ENCODE assay signal across 12 mouse cellular contexts in the genomic region with DNA sequence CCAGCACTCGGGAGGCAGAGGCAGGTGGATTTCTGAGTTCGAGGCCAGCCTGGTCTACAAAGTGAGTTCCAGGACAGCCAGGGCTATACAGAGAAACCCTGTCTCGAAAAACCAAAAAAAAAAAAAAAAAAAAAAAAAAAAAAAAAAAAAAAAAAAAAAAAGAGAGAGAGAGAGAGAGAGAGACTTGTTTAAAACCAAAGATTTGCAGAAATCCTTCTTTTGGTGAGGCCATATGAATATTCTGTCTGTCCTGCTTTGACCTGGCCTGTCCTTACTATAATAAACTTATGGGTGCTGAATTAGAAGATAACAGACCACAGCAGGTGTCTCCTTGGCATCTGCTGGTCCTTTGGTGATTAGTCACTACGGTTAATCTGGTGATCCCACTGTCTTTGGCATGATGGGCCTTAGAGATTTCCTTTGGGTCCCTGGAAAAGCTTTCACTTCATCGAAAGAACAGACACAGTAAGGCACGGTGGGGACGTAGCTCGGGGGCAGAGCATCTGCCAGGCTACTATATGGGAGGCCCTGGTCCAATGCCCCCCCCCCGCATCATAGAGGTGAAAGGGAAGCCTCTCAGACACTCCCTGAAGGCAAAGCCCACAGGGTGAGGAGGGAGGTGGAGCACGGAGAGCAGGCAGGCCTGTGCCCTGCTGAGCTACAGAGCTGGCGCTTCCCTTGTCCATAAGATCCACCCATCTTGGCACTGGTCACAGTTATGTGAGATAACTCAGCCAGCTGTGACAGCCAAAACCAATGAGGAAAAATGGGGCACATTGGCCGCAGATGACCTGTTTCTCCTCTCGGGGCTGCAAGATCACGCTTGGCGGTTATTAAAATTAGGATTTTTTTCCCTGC. TPM values are rescaled to one million over a fixed set of nuclear protein-coding genes. Genes with fewer than 3 reads are reported as not detected.
A peak's percentile ranks its signal among the peaks of the same experiment; 100 is the strongest.
DNase-seq lines count a peak whose midpoint lies in the region; ATAC-seq and TF ChIP-seq lines count a peak whose summit lies in the region.
"Had no signal": no experiment of that assay in that cellular context is flagged by ENCODE, and none has a peak within 500 bp of the region (broad histone marks: within the 10 kb centered on the region; RNA-seq: fewer than 3 reads in every experiment).

No protein-coding gene starts in this region.

- H3K4me3 ChIP-seq in CH12.LX (replicated peaks in 1 of 3; ENCODE audit: low read depth in 2 of 3, low read length in 2 of 3, poor library complexity in 1 of 3) = no peak overlapping the region
- H3K4me3 ChIP-seq in forebrain, embryonic 11.5 days (ENCODE audit: low read depth, low read length) = no peak overlapping the region
- H3K4me3 ChIP-seq: embryonic facial prominence, embryonic 12.5 days; neural tube, embryonic 15.5 days had no signal

- DNase-seq in layer of hippocampus, adult 9-11 months = peak; percentile 52
- no peak for DNase-seq in layer of hippocampus, adult 18-20 months (ENCODE audit: low spot score in 2 of 2)
- DNase-seq in CH12.LX (ENCODE audit: extremely low read depth) = no peak
- DNase-seq in MN1 (ENCODE audit: low spot score) = peak; percentile 93
- peak; percentile 35 for DNase-seq in induced T-regulatory cell, adult 2 months (ENCODE audit: low read depth)
- DNase-seq in left cerebral cortex, adult 9 months (ENCODE audit: low spot score in 2 of 2) = no peak
- no peak for DNase-seq in layer of hippocampus, adult 9-10 months (ENCODE audit: low spot score)
- no peak for DNase-seq in forebrain, embryonic 11.5 days (ENCODE audit: low spot score)
- DNase-seq: cerebellum, adult 11 months had no signal

- no peak overlapping the region for H3K9ac ChIP-seq in CH12.LX (ENCODE audit: insufficient read depth, low read depth)
- H3K9ac ChIP-seq in forebrain, embryonic 11.5 days (ENCODE audit: low read length) = no peak overlapping the region
- H3K9ac ChIP-seq: embryonic facial prominence, embryonic 12.5 days; neural tube, embryonic 15.5 days had no signal

- ATAC-seq in forebrain, embryonic 11.5 days (replicated peaks; ENCODE audit: low FRiP score) = no peak

- TF ChIP-seq RAD21 in CH12.LX (IDR thresholded peaks at IDR 0.05; ENCODE audit: low read depth, low read length) = no peak

- H3K27me3 ChIP-seq in CH12.LX (replicated peaks) = peaks cover 3% of the 10 kb centered on the region
- H3K27me3 ChIP-seq in forebrain, embryonic 11.5 days (ENCODE audit: control insufficient read depth, insufficient read depth, low read length) = peaks cover 9% of the 10 kb centered on the region; the same call in 1 of the 2 replicates

- TF ChIP-seq CTCF in CH12.LX (conservative IDR thresholded peaks at IDR 0.05 in 1 of 2, IDR thresholded peaks at IDR 0.05 in 1 of 2; ENCODE audit: low read depth in 2 of 2, low read length in 2 of 2) = no peak

- peaks cover 0 to 8% of the 10 kb centered on the region in 2 experiments for H3K36me3 ChIP-seq in CH12.LX (replicated peaks in 1 of 2; ENCODE audit: control insufficient read depth in 1 of 2, insufficient read depth in 1 of 2, low read length in 1 of 2)
- no peaks in the 10 kb centered on the region for H3K36me3 ChIP-seq in forebrain, embryonic 11.5 days (ENCODE audit: control insufficient read depth, insufficient read depth, low read length)
- H3K36me3 ChIP-seq: embryonic facial prominence, embryonic 12.5 days; neural tube, embryonic 15.5 days had no signal

- dilution Hi-C loops in CH12.LX (cut with MboI; ENCODE audit: extremely low pct_ligation_motif_present, extremely low pct_unique_long_range_greater_than_20kb, low sequenced_read_pairs) = no loop called here

- TF ChIP-seq EP300 in CH12.LX (IDR thresholded peaks at IDR 0.05; ENCODE audit: low read length) = no peak

- peaks cover 26 to 55% of the 10 kb centered on the region in 2 experiments for H3K4me1 ChIP-seq in CH12.LX (ENCODE audit: control insufficient read depth in 1 of 2, insufficient read depth in 2 of 2)
- H3K4me1 ChIP-seq in forebrain, embryonic 11.5 days (replicated peaks; ENCODE audit: control insufficient read depth, insufficient read depth, low read length) = no peaks in the 10 kb centered on the region
- H3K4me1 ChIP-seq: embryonic facial prominence, embryonic 12.5 days; neural tube, embryonic 15.5 days had no signal

- in situ Hi-C loops in CH12.LX (cut with MboI; ENCODE audit: low pct_ligation_motif_present, low pct_unique_long_range_greater_than_20kb, low sequenced_read_pairs) = no loop called here

- H3K79me2 ChIP-seq in CH12.LX (replicated peaks; ENCODE audit: control insufficient read depth, extremely low read depth, insufficient read depth, poor library complexity, severe bottlenecking) = no peaks in the 10 kb centered on the region

- H3K9me3 ChIP-seq in CH12.LX (replicated peaks; ENCODE audit: low read length) = no peaks in the 10 kb centered on the region
- no peaks in the 10 kb centered on the region for H3K9me3 ChIP-seq in forebrain, embryonic 11.5 days (ENCODE audit: control insufficient read depth, low read length)
- H3K9me3 ChIP-seq: embryonic facial prominence, embryonic 12.5 days; neural tube, embryonic 15.5 days had no signal

- H3K4me2 ChIP-seq in CH12.LX (ENCODE audit: insufficient read depth, low read depth, poor library complexity, severe bottlenecking) = no peak overlapping the region
- H3K4me2 ChIP-seq in forebrain, embryonic 11.5 days (ENCODE audit: low read depth, low read length, severe bottlenecking) = no peak overlapping the region
- H3K4me2 ChIP-seq: embryonic facial prominence, embryonic 12.5 days; neural tube, embryonic 15.5 days had no signal

- no peak overlapping the region for H3K27ac ChIP-seq in CH12.LX (ENCODE audit: insufficient read depth, low read depth)
- H3K27ac ChIP-seq in forebrain, embryonic 11.5 days (ENCODE audit: low read depth, low read length) = no peak overlapping the region
- H3K27ac ChIP-seq: embryonic facial prominence, embryonic 12.5 days; kidney, postnatal 0 days; neural tube, embryonic 15.5 days had no signal

- no peak for TF ChIP-seq POLR2A in CH12.LX (IDR thresholded peaks at IDR 0.05; ENCODE audit: low read depth, low read length)

- WGBS in forebrain, embryonic 11.5 days = 88% methylated on average over 14 of the region's 15 CpGs

TF ChIP-seq in CH12.LX, 34 proteins besides CTCF, POLR2A, EP300 and RAD21:
- TF ChIP-seq BHLHE40 (IDR thresholded peaks at IDR 0.05; ENCODE audit: low read depth, low read length) = no peak
- no peak for TF ChIP-seq TCF12 (IDR thresholded peaks at IDR 0.05; ENCODE audit: low read depth, low read length)
- TF ChIP-seq ELF1 (IDR thresholded peaks at IDR 0.05; ENCODE audit: low read depth, low read length) = no peak
- TF ChIP-seq ZNF384 (IDR thresholded peaks at IDR 0.05; ENCODE audit: low read depth, low read length) = peak; percentile 76
- TF ChIP-seq SMC3 (IDR thresholded peaks at IDR 0.05; ENCODE audit: low read depth, low read length) = no peak

RNA-seq across cellular contexts. Expression of a gene that starts 6.1 kb away (rescaled TPM):
- 10 to 100 TPM in 1 of 2 experiments, 1 to 10 TPM in 1; 8.9 to 11.4 TPM for total RNA-seq in layer of hippocampus, adult 18-20 months (2021)
- total RNA-seq in CH12.LX (2012; rRNA removed) (4.4 and 5.0 TPM in 2 replicates), CH12.LX (2014; rRNA removed) (0.58 and 0.62 TPM in 2 replicates)
- 2.0 TPM in 2 replicates for polyA plus RNA-seq in CH12.LX (2012; ENCODE audit: insufficient read length, low read depth)
- polyA plus RNA-seq in forebrain, embryonic 11.5 days (2014; fragmentation: Nextera tagmentation; extraction: Ambion mirVana) = 0.12 and 0.20 TPM in 2 replicates

RNA-seq across cellular contexts. Expression of a gene that starts 26.2 kb away (rescaled TPM):
- total RNA-seq in layer of hippocampus, adult 18-20 months (2021) = 10 to 100 TPM; 74.4 to 77.9 TPM
- total RNA-seq in CH12.LX (2012; rRNA removed) = 4.1 and 4.7 TPM in 2 replicates
- 5.1 and 7.0 TPM in 2 replicates for total RNA-seq in CH12.LX (2014; rRNA removed)
- 7.2 and 9.6 TPM in 2 replicates for polyA plus RNA-seq in CH12.LX (2012; ENCODE audit: insufficient read length, low read depth)
- polyA plus RNA-seq in forebrain, embryonic 11.5 days (2014; fragmentation: Nextera tagmentation; extraction: Ambion mirVana) = 12.3 and 12.8 TPM in 2 replicates

RNA-seq across cellular contexts. Expression of a gene that starts 47.6 kb away (rescaled TPM):
- total RNA-seq in layer of hippocampus, adult 18-20 months (2021) = 1 to 10 TPM; 1.7 to 2.1 TPM
- 4.8 and 5.1 TPM in 2 replicates for total RNA-seq in CH12.LX (2012; rRNA removed)
- 1.3 and 1.8 TPM in 2 replicates for total RNA-seq in CH12.LX (2014; rRNA removed)
- 3.3 TPM in 2 replicates for polyA plus RNA-seq in CH12.LX (2012; ENCODE audit: insufficient read length, low read depth)
- 1.1 and 1.3 TPM in 2 replicates for polyA plus RNA-seq in forebrain, embryonic 11.5 days (2014; fragmentation: Nextera tagmentation; extraction: Ambion mirVana)

Comparison
In these comparisons a context has a peak if more than half of its experiments do, and no peak if none do; other contexts are left out.
1. DNase-seq: peak in layer of hippocampus, adult 9-11 months (single experiment), MN1 (single experiment) and induced T-regulatory cell, adult 2 months (single experiment); none in layer of hippocampus, adult 18-20 months (0 of 2), CH12.LX (single experiment), left cerebral cortex, adult 9 months (0 of 2), layer of hippocampus, adult 9-10 months (single experiment) and forebrain, embryonic 11.5 days (single experiment).
2. RNA of a gene that starts 26.2 kb away (total RNA-seq): 74.4 to 77.9 TPM in layer of hippocampus, adult 18-20 months; 4.1 to 7.0 TPM in CH12.LX; every median in the first group is over 4 times any median in the second.